Mouse (Mus musculus) forebrain, embryonic 12.5 days (tissue): ENCODE results near the gene Psmc5. TPM values are rescaled to one million over a fixed set of nuclear protein-coding genes. Genes with fewer than 3 reads are reported as not detected.

ENCODE experiments used
- ATAC-seq: fragments of 200-750 bp; cut with Nextera tagmentation; 2 replicates; pipeline ENCODE4 v1.8.0; 2017; ENCODE audit warnings: moderate TSS enrichment; ENCODE audit not compliant: low FRiP score
- H3K27ac ChIP-seq: fragments of 300-500 bp; sonication (generic); 2 replicates; pipeline ENCODE4 v1.5.1; 2016; ENCODE audit warnings: mild to moderate bottlenecking
- H3K27me3 ChIP-seq: fragments of 300-500 bp; sonication (generic); 2 replicates; pipeline ENCODE4 v1.6.1; 2016; ENCODE audit warnings: mild to moderate bottlenecking
- H3K36me3 ChIP-seq: fragments of 300-500 bp; sonication (generic); replicated peaks from 2 replicates; pipeline ENCODE4 v1.6.1; 2016; ENCODE audit warnings: mild to moderate bottlenecking
- H3K4me1 ChIP-seq: fragments of 300-500 bp; sonication (generic); 2 replicates; pipeline ENCODE4 v1.6.1; 2016
- H3K4me2 ChIP-seq: fragments of 300-500 bp; sonication (generic); 2 replicates; pipeline ENCODE4 v1.6.1; 2016; ENCODE audit warnings: mild to moderate bottlenecking, moderate library complexity
- H3K4me3 ChIP-seq: fragments of 300-500 bp; sonication (generic); replicated peaks from 2 replicates; pipeline ENCODE4 v1.5.1; 2016; ENCODE audit warnings: mild to moderate bottlenecking
- H3K9ac ChIP-seq: fragments of 300-500 bp; sonication (generic); 2 replicates; pipeline ENCODE4 v1.6.1; 2016; ENCODE audit warnings: mild to moderate bottlenecking
- H3K9me3 ChIP-seq: fragments of 300-500 bp; sonication (generic); 2 replicates; pipeline ENCODE4 v1.6.1; 2016
- WGBS: fragments of 180-500 bp; shearing (Covaris S2); methylation state at CpG from one replicate; pipeline ENCODE4 v1.1.7; 2016; 5-methylcytosine and 5-hydroxymethylcytosine counted together
- polyA plus RNA-seq: library from polyadenylated mRNA; unstranded; fragments of >200 nt; fragmentation: Nextera tagmentation; extraction: Ambion mirVana; gene quantifications from 2 replicates; pipeline ENCODE4 v1.2.1, GENCODE M21; 2016

Gene Psmc5
- polyA plus RNA-seq, 1 experiment from 2014 or later, result 335 TPM

- H3K27ac ChIP-seq, result 0 out of 2 replicates have a peak overlapping the region, but pooled peaks have one; percentile 82
- no peaks in the 10 kb centered on the region for H3K27me3 ChIP-seq
- 5% methylated on average over 22 of the region's 22 CpGs for WGBS
- peak overlapping the region; percentile 85 for H3K9ac ChIP-seq
- H3K9me3 ChIP-seq, result no peaks in the 10 kb centered on the region
- H3K4me2 ChIP-seq, result peak overlapping the region; percentile 97
- H3K36me3 ChIP-seq, result peaks cover 65% of the 10 kb centered on the region
- peaks cover 23% of the 10 kb centered on the region for H3K4me1 ChIP-seq
- peak overlapping the region; percentile 79 for H3K4me3 ChIP-seq
- no peak for ATAC-seq
These were observed 780 bp upstream of the Psmc5 start for GRCm38 (mm10) chr11:106255174-106255573.

- H3K9me3 ChIP-seq, result no peaks in the 10 kb centered on the region
- peak overlapping the region; percentile 79 for H3K4me3 ChIP-seq
- no peaks in the 10 kb centered on the region for H3K27me3 ChIP-seq
- WGBS, result 78% methylated on average over 5 of the region's 5 CpGs
- ATAC-seq, result no peak
- peak overlapping the region; percentile 85 for H3K9ac ChIP-seq
- H3K4me1 ChIP-seq, result peaks cover 23% of the 10 kb centered on the region
- H3K27ac ChIP-seq, result no peak overlapping the region
- H3K36me3 ChIP-seq, result peaks cover 63% of the 10 kb centered on the region
- H3K4me2 ChIP-seq, result peak overlapping the region; percentile 97
These were observed 821 bp downstream of the Psmc5 start for GRCm38 (mm10) chr11:106256775-106257174.

- Histone ChIP-seq H3K9me3 (no peaks in the 10 kb centered on the region), H3K27me3 (no peaks in the 10 kb centered on the region), H3K36me3 (peaks cover 80% of the 10 kb centered on the region), H3K4me1 (peaks cover 14% of the 10 kb centered on the region), H3K4me2 (no peak overlapping the region), H3K4me3 (no peak overlapping the region), H3K27ac (no peak overlapping the region), H3K9ac (no peak overlapping the region)
- no peak for ATAC-seq
- WGBS, result 91% methylated on average over 14 of the region's 14 CpGs
These were observed 5.0 kb downstream of the Psmc5 start for GRCm38 (mm10) chr11:106260826-106261450.

GRCm38 (mm10) chr11:106263963-106264362 is 8.0 kb downstream of the Psmc5 start:
- Histone ChIP-seq H3K4me1 (peaks cover 18% of the 10 kb centered on the region), H3K36me3 (peaks cover 81% of the 10 kb centered on the region)
- 92% methylated on average over 9 of the region's 9 CpGs for WGBS

DNA sequence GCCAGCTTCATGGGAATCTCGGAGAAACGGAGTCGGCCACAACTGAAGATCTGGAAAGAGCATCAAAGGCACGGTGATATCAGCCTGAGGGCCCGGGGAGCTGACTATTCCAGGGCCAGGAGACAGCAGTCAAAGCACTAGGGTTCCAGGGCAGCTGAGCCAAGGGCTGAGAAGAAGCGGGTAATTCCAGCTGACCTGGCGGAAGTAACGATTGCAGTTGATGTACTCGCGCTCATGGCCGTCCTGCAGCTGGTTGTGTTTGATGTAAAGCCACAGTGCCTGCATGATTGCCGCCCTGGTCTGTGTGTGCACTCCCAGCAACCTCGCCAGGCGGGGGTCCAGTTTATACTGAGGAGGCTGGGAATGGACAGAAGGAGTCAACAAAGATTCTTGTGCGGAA is 9.0 kb downstream of the Psmc5 start:
- WGBS, result 95% methylated on average over 15 of the region's 15 CpGs
- Histone ChIP-seq H3K4me2 (no peak overlapping the region), H3K36me3 (peaks cover 72% of the 10 kb centered on the region), H3K27me3 (no peaks in the 10 kb centered on the region), H3K4me1 (peaks cover 22% of the 10 kb centered on the region), H3K27ac (no peak overlapping the region), H3K4me3 (no peak overlapping the region), H3K9ac (no peak overlapping the region), H3K9me3 (no peaks in the 10 kb centered on the region)
- ATAC-seq, result no peak

More at GRCm38 (mm10) chr11:106263963-106264362, 8.0 kb downstream of the Psmc5 start:
- Histone ChIP-seq H3K9ac (no peak overlapping the region), H3K27me3 (no peaks in the 10 kb centered on the region), H3K9me3 (no peaks in the 10 kb centered on the region), H3K4me3 (no peak overlapping the region), H3K27ac (no peak overlapping the region), H3K4me2 (no peak overlapping the region)
- ATAC-seq, result no peak

GRCm38 (mm10) chr11:106265570-106265969 is 9.6 kb downstream of the Psmc5 start:
- no peak for ATAC-seq
- no peak overlapping the region for H3K9ac ChIP-seq
- no peak overlapping the region for H3K27ac ChIP-seq
- no peak overlapping the region for H3K4me2 ChIP-seq
- peaks cover 70% of the 10 kb centered on the region for H3K36me3 ChIP-seq
- peaks cover 23% of the 10 kb centered on the region for H3K4me1 ChIP-seq
- H3K27me3 ChIP-seq, result no peaks in the 10 kb centered on the region
- 95% methylated on average over 4 of the region's 4 CpGs for WGBS
- no peaks in the 10 kb centered on the region for H3K9me3 ChIP-seq
- H3K4me3 ChIP-seq, result no peak overlapping the region

GRCm38 (mm10) chr11:106266431-106266830 is 10.5 kb downstream of the Psmc5 start:
- no peak for ATAC-seq
- Histone ChIP-seq H3K27me3 (no peaks in the 10 kb centered on the region), H3K4me3 (no peak overlapping the region), H3K9me3 (no peaks in the 10 kb centered on the region), H3K9ac (no peak overlapping the region), H3K4me2 (no peak overlapping the region), H3K4me1 (peaks cover 29% of the 10 kb centered on the region), H3K27ac (0 out of 2 replicates have a peak overlapping the region, but pooled peaks have one; percentile 78), H3K36me3 (peaks cover 62% of the 10 kb centered on the region)
- WGBS, result 94% methylated on average over 10 of the region's 10 CpGs

GRCm38 (mm10) chr11:106267311-106267852 is 11.4 kb downstream of the Psmc5 start:
- no peak overlapping the region for H3K4me3 ChIP-seq
- peak overlapping the region; percentile 78 for H3K27ac ChIP-seq
- H3K27me3 ChIP-seq, result no peaks in the 10 kb centered on the region
- H3K4me2 ChIP-seq, result no peak overlapping the region
- H3K36me3 ChIP-seq, result peaks cover 52% of the 10 kb centered on the region
- no peak overlapping the region for H3K9ac ChIP-seq
- H3K9me3 ChIP-seq, result no peaks in the 10 kb centered on the region
- ATAC-seq, result no peak
- peaks cover 35% of the 10 kb centered on the region for H3K4me1 ChIP-seq
- 77% methylated on average over 15 of the region's 15 CpGs for WGBS

GRCm38 (mm10) chr11:106267871-106268270 is 11.9 kb downstream of the Psmc5 start:
- Histone ChIP-seq H3K4me3 (no peak overlapping the region), H3K27ac (peak overlapping the region; percentile 78; the same call in 1 of the 2 replicates), H3K27me3 (no peaks in the 10 kb centered on the region), H3K4me1 (peaks cover 35% of the 10 kb centered on the region), H3K9me3 (no peaks in the 10 kb centered on the region), H3K9ac (no peak overlapping the region), H3K36me3 (peaks cover 47% of the 10 kb centered on the region), H3K4me2 (no peak overlapping the region; the same call in 1 of the 2 replicates)
- WGBS, result 86% methylated on average over 5 of the region's 5 CpGs
- ATAC-seq, result no peak

DNA sequence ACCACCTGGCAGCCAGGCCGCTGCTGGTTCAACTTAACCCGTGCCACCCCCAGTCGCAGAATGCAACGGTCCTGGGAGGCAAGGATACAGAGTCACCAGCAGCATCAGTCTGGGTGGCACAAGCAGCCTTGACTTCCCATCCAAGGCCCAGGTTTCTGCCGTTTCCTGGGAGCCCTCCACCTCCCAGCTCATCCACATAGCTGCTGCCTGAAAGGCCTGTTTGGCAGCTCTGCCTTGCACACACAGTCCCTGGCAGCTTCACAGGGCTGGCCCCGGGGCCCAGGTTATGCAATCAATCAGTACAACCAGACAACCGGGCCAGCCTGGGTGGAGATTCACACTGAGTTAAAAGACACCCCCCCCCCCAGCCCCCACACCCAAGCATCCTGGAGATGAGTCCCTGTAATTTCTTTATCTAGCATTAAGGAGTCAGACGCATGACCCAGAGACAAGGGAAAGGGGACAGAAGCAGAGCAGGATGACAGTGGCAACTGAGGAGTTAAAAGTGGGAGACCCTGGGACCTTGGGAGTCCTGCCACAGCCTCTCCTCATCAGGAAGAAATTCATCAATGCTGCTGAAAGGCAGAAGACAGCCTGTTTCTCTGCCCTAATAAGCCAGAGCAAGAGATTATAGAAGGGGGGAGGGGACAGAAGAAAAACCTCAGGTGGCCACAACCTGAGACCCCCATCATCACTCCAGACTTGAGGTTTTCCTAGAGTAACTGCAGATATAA is 12.5 kb downstream of the Psmc5 start:
- peak overlapping the region; percentile 78 for H3K27ac ChIP-seq
- H3K4me1 ChIP-seq, result peaks cover 37% of the 10 kb centered on the region
- no peaks in the 10 kb centered on the region for H3K27me3 ChIP-seq
- no peak overlapping the region for H3K9ac ChIP-seq
- no peaks in the 10 kb centered on the region for H3K9me3 ChIP-seq
- peak overlapping the region; percentile 13; the same call in 1 of the 2 replicates for H3K4me2 ChIP-seq
- no peak overlapping the region for H3K4me3 ChIP-seq
- 84% methylated on average over 8 of the region's 8 CpGs for WGBS
- no peak for ATAC-seq
- peaks cover 41% of the 10 kb centered on the region for H3K36me3 ChIP-seq

- 69% methylated on average over 3 of the region's 3 CpGs for WGBS
- no peak overlapping the region for H3K9ac ChIP-seq
- no peak overlapping the region for H3K4me3 ChIP-seq
- H3K27ac ChIP-seq, result peak overlapping the region; percentile 78
- peaks cover 35% of the 10 kb centered on the region for H3K36me3 ChIP-seq
- H3K27me3 ChIP-seq, result no peaks in the 10 kb centered on the region
- H3K4me2 ChIP-seq, result no peak overlapping the region
- ATAC-seq, result no peak
- H3K9me3 ChIP-seq, result no peaks in the 10 kb centered on the region
- H3K4me1 ChIP-seq, result peaks cover 37% of the 10 kb centered on the region
These were observed 13.1 kb downstream of the Psmc5 start for GRCm38 (mm10) chr11:106269060-106269431.

- Histone ChIP-seq H3K27me3 (no peaks in the 10 kb centered on the region), H3K27ac (0 out of 2 replicates have a peak overlapping the region, but pooled peaks have one; percentile 36), H3K9ac (peak overlapping the region; percentile 92), H3K9me3 (no peaks in the 10 kb centered on the region), H3K4me3 (peak overlapping the region; percentile 76), H3K4me1 (peaks cover 40% of the 10 kb centered on the region), H3K4me2 (peak overlapping the region; percentile 77), H3K36me3 (peaks cover 13% of the 10 kb centered on the region)
- WGBS, result 53% methylated on average over 5 of the region's 5 CpGs
- no peak for ATAC-seq
These were observed 15.3 kb downstream of the Psmc5 start for GRCm38 (mm10) chr11:106271131-106271793.
